Mouse (Mus musculus) cortical plate, adult 2 months (tissue): ENCODE data around the gene Arhgap29.

Experiments used
- CTCF ChIP-seq: fragments of 200-500 bp; IDR thresholded peaks from 2 replicates; pipeline ENCODE4 v1.5.1; 2011; ENCODE audit warnings: mild to moderate bottlenecking, control low read depth, low read length; ENCODE audit not compliant: insufficient read depth; ENCODE audit errors: extremely low read depth
- POLR2A ChIP-seq: fragments of 200-500 bp; IDR thresholded peaks from 2 replicates; pipeline ENCODE4 v1.6.1; 2011; ENCODE audit warnings: mild to moderate bottlenecking, low read length, control low read depth; ENCODE audit not compliant: insufficient read depth; ENCODE audit errors: extremely low read depth

- TF ChIP-seq POLR2A (no peak), CTCF (no peak)
Measured at GRCm38 (mm10) chr3:122040522-122040921, 88.2 kb downstream of the Arhgap29 start.
